Mouse (Mus musculus): ENCODE data around the gene Rmdn3. TPM values are rescaled to one million over a fixed set of nuclear protein-coding genes. Genes with fewer than 3 reads are reported as not detected.

The Rmdn3 gene
- polyA plus RNA-seq, 1 experiment, result 59.2 TPM

DNA sequence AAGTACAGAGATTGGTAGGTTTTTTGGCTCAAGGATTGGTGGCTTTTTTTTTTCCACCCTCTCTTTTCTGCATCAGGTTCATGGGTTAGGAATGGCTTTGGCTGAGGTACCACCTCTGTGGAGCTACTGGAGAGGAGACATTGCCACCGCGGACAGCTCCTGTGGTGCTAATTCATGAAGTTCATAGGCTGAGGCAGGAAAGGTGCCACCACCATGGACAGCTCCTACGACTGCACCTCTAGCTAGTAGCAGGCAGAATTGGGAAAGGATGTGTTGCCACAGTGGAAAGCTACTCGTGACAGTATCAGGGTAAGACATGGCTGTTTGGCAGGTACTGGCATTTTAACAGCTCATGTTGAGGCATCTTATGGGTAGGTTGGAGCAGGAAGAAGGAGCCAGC, 48.3 kb downstream of the Rmdn3 start:
- DNase-seq (ENCODE audit: extremely low spot score in 1 of 2, low spot score in 1 of 2), result no peak

DNA sequence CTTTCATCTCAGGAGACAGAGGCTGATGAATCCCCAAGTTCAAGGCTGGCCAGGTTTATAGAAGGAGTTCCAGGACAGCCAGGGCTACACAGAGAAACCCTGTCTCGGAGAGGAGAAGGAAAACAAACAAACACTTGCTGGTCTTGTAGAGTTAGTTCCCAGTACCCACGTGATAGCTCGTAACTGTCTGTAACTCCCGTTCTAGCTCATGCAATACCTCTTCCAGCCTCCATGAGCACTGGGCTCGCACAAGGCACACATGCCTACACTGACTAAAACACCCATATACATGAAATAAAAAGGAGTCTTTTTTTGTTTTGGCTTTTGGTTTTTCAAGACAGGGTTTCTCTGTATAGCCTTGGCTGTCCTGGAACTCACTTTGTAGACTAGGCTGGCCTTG, 50.3 kb downstream of the Rmdn3 start:
- DNase-seq (ENCODE audit: extremely low spot score in 1 of 2, low spot score in 1 of 2), result no peak

DNA sequence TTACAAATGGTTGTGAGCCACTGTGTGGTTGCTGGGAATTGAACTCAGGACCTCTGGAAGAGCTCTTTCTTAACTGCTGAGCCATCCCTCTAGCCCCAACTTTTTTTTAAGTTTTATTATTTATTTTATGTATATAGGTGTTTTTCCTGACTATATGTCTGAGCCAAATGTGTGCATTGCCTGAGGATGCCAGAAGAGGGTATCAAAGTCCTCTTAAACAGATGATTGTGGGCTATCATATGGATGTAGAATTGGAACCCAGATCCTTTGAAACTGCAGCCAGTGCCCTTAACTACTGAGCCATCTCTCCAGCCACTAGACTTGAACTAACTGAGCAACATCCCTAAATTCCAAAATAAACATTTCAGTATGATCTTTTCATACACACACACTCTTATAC, 55.3 kb downstream of the Rmdn3 start:
- DNase-seq (ENCODE audit: extremely low spot score in 1 of 2, low spot score in 1 of 2), result no peak

Other genes with a start within 250 kb of the Rmdn3 start
- gene Chst14, start 230.5 kb downstream of the Rmdn3 start, polyA plus RNA-seq (2012; rRNA removed), result 3.2 and 3.3 TPM in 2 replicates
- 42.7 and 44.2 TPM in 2 replicates for gene Ccdc32, start 127.6 kb downstream of the Rmdn3 start, polyA plus RNA-seq (2012; rRNA removed)
- gene Rpusd2, start 122.2 kb downstream of the Rmdn3 start, polyA plus RNA-seq (2012; rRNA removed), result 4.8 and 6.2 TPM in 2 replicates
- 0.04 and 0.06 TPM in 2 replicates for gene Knl1, start 109.9 kb downstream of the Rmdn3 start, polyA plus RNA-seq (2012; rRNA removed)
- gene Rad51, start 44.2 kb downstream of the Rmdn3 start, polyA plus RNA-seq (2012; rRNA removed), result 0.84 and 1.4 TPM in 2 replicates
- gene Gchfr, start 10.7 kb upstream of the Rmdn3 start, polyA plus RNA-seq (2012; rRNA removed), result 1.1 and 2.3 TPM in 2 replicates
- gene Gm14137, start 17.5 kb upstream of the Rmdn3 start, polyA plus RNA-seq (2012; rRNA removed), result 0.57 and 0.58 TPM in 2 replicates
- gene Zfyve19, start 51.6 kb upstream of the Rmdn3 start, polyA plus RNA-seq (2012; rRNA removed), result 48.3 and 78.0 TPM in 2 replicates
- 35.4 and 40.1 TPM in 2 replicates for gene Dnajc17, start 51.8 kb upstream of the Rmdn3 start, polyA plus RNA-seq (2012; rRNA removed)
- not detected in 2 replicates for gene Ppp1r14d, start 72.9 kb upstream of the Rmdn3 start, polyA plus RNA-seq (2012; rRNA removed)
- gene Spint1, start 80.3 kb upstream of the Rmdn3 start, polyA plus RNA-seq (2012; rRNA removed), result 1.4 and 1.5 TPM in 2 replicates
- gene Rhov, start 114.2 kb upstream of the Rmdn3 start, polyA plus RNA-seq (2012; rRNA removed), result 6.2 and 6.5 TPM in 2 replicates
- gene Vps18, start 131.7 kb upstream of the Rmdn3 start, polyA plus RNA-seq (2012; rRNA removed), result 28.6 and 28.8 TPM in 2 replicates
- gene Dll4, start 168.8 kb upstream of the Rmdn3 start, polyA plus RNA-seq (2012; rRNA removed), result 3.3 and 4.2 TPM in 2 replicates
- gene Chac1, start 194.2 kb upstream of the Rmdn3 start, polyA plus RNA-seq (2012; rRNA removed), result 7.1 and 7.6 TPM in 2 replicates

All from frontal cortex, adult 2 months (tissue).